Comparison of ENCODE assay signal across 25 mouse cellular contexts in the genomic region with DNA sequence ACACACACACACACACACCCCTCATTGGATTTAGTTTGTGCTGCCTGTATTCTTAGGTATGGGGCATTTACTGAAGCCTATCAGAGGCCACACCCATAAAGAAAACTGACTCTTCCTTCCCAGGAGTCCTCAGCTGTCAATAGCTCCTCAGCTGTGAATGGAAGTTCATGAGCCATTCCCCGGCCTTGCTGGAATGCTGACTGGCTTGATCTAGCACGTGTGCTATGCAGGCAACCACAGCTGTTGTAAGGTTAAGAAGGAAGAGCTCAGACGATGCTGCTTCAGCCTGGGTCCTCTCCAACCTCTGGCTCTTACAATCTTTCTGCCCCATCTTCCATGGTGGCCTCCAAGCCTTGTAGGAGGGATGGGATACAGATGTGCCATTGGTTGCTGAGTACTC.
DNase-seq lines count a peak whose midpoint lies in the region; TF ChIP-seq lines count a peak whose summit lies in the region.
"Had no signal": no experiment of that assay in that cellular context is flagged by ENCODE, and none has a peak within 500 bp of the region (broad histone marks: within the 10 kb centered on the region; RNA-seq: fewer than 3 reads in every experiment).

No protein-coding gene starts in this region.

- intact Hi-C loops in heart, postnatal 10 days (cut with DNase I) = no loop called here
- intact Hi-C loops in left cerebral cortex, postnatal 10 days (cut with DNase I) = no loop called here

- peaks cover 26% of the 10 kb centered on the region for H3K27me3 ChIP-seq in myocyte (ENCODE audit: control insufficient read depth, insufficient read depth, insufficient read length)
- H3K27me3 ChIP-seq: CH12.LX; embryonic facial prominence, embryonic 15.5 days; forebrain, embryonic 12.5 days had no signal

- H3ac ChIP-seq in myocyte (ENCODE audit: control insufficient read depth, insufficient read length) = no peak overlapping the region

- H3K79me2 ChIP-seq in myocyte (ENCODE audit: control insufficient read depth, insufficient read depth) = no peaks in the 10 kb centered on the region

- H3K4me3 ChIP-seq in myocyte = no peak overlapping the region
- H3K4me3 ChIP-seq: embryonic facial prominence, embryonic 12.5 days; embryonic facial prominence, embryonic 15.5 days; erythroblast, embryonic 14.5 days; forebrain, embryonic 10.5 days; forebrain, embryonic 12.5 days had no signal

- peak; percentile 74 for DNase-seq in heart, adult 11 months
- DNase-seq in heart, postnatal 10 days = no peak
- peak; percentile 21 for DNase-seq in 3T3-L1 (ENCODE audit: low read depth, low spot score)
- DNase-seq in NIH3T3 (ENCODE audit: low read depth) = peak; percentile 10
- no peak for DNase-seq in left cerebral cortex, postnatal 10 days (ENCODE audit: extremely low spot score in 1 of 2, low spot score in 2 of 2)
- no peak for DNase-seq in urinary bladder, postnatal 14 days (ENCODE audit: low spot score)
- no peak for DNase-seq in cerebellum, postnatal 14 days
- DNase-seq: adrenal gland, adult 8-10 months; adrenal gland, postnatal 14 days; adrenal gland, postnatal 36 days; B cell, adult 2 months; cerebellum, adult 11-12 months; cerebellum, adult 2 months; cerebellum, adult 9-10 months; cerebellum, postnatal 10 days; cerebellum, postnatal 36 days; embryo, embryonic 11 days had no signal

- no peak overlapping the region for H3K4me2 ChIP-seq in myocyte (ENCODE audit: low read depth)
- H3K4me2 ChIP-seq: embryonic facial prominence, embryonic 12.5 days; embryonic facial prominence, embryonic 15.5 days; forebrain, embryonic 12.5 days had no signal

- no peak for TF ChIP-seq POLR2A in myocyte (IDR thresholded peaks at IDR 0.05; ENCODE audit: insufficient read length, low read depth)

- no peaks in the 10 kb centered on the region for H3K36me3 ChIP-seq in myocyte (ENCODE audit: control insufficient read depth, insufficient read depth)
- H3K36me3 ChIP-seq: embryonic facial prominence, embryonic 12.5 days; embryonic facial prominence, embryonic 15.5 days; forebrain, embryonic 10.5 days; forebrain, embryonic 12.5 days; G1E had no signal

TF ChIP-seq in myocyte, 11 proteins besides CTCF, POLR2A, EP300 and RAD21:
- TF ChIP-seq SRF (IDR thresholded peaks at IDR 0.05; ENCODE audit: control insufficient read depth, insufficient read length, low read depth) = no peak
- TF ChIP-seq MYOG (IDR thresholded peaks at IDR 0.05; ENCODE audit: control insufficient read depth in 1 of 3, insufficient read depth in 1 of 3, insufficient read length in 2 of 3, low read depth in 2 of 3) = peak in 2 of 3 experiments; percentile 20 to 78
- TF ChIP-seq POLR2AphosphoS2 (IDR thresholded peaks at IDR 0.05; ENCODE audit: insufficient read length, low read depth) = no peak
- no peak for TF ChIP-seq REST (IDR thresholded peaks at IDR 0.05; ENCODE audit: insufficient read depth, insufficient read length)
- TF ChIP-seq USF1 (IDR thresholded peaks at IDR 0.05; ENCODE audit: low read depth) = peak; percentile 16
- TF ChIP-seq TCF3 (IDR thresholded peaks at IDR 0.05; ENCODE audit: insufficient read length, low read depth) = no peak
- TF ChIP-seq E2F4 (IDR thresholded peaks at IDR 0.05; ENCODE audit: insufficient read depth) = no peak
- TF ChIP-seq TCF12 (IDR thresholded peaks at IDR 0.05; ENCODE audit: insufficient read depth, poor library complexity, severe bottlenecking) = no peak
- peak in 2 of 3 experiments; percentile 16 to 54 for TF ChIP-seq MYOD1 (IDR thresholded peaks at IDR 0.05; ENCODE audit: control insufficient read depth in 1 of 3, insufficient read length in 2 of 3, low read depth in 2 of 3)
- no peak for TF ChIP-seq MAX (IDR thresholded peaks at IDR 0.05; ENCODE audit: low read depth)
- no peak for TF ChIP-seq CEBPB (IDR thresholded peaks at IDR 0.05; ENCODE audit: insufficient read depth, poor library complexity, severe bottlenecking)

Comparison
In these comparisons a context has a peak if more than half of its experiments do, and no peak if none do; other contexts are left out.
1. DNase-seq: peak in heart, adult 11 months (single experiment), 3T3-L1 (single experiment) and NIH3T3 (single experiment); none in heart, postnatal 10 days (0 of 2), left cerebral cortex, postnatal 10 days (0 of 2), urinary bladder, postnatal 14 days (single experiment) and cerebellum, postnatal 14 days (0 of 2).